Comparison of ENCODE assay signal across 23 mouse cellular contexts in the genomic region with DNA sequence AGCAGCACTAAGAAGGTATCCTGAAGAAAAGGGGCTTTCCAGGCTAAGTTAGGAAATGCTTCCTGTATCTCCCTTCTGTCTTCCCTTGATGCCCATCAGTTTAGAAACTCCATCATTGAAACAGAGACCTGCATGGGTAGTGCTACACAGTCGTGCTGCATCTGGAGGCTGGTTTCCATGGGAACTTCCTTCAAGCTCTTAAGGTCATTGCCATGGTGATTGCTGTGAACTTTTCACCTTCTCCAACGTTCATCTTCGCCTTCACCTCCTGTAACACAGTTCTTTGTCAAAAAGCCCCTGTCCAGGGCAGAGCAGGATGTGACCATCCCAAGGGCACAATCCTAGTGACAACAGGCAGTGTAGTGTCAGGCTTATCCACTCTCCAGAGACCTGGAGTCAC.
DNase-seq lines count a peak whose midpoint lies in the region; ATAC-seq and TF ChIP-seq lines count a peak whose summit lies in the region.
"Had no signal": no experiment of that assay in that cellular context is flagged by ENCODE, and none has a peak within 500 bp of the region (broad histone marks: within the 10 kb centered on the region; RNA-seq: fewer than 3 reads in every experiment).

No protein-coding gene starts in this region.

- H3K4me1 ChIP-seq in hindbrain, postnatal 0 days (ENCODE audit: insufficient read depth, low read length): no peaks in the 10 kb centered on the region
- H3K4me1 ChIP-seq in hindbrain, embryonic 16.5 days (ENCODE audit: control insufficient read depth, insufficient read depth, low read depth, low read length): no peaks in the 10 kb centered on the region
- H3K4me1 ChIP-seq in neural tube, embryonic 13.5 days (replicated peaks): peaks cover 19% of the 10 kb centered on the region

- H3K27ac ChIP-seq in hindbrain, postnatal 0 days: no peak overlapping the region
- no peak overlapping the region for H3K27ac ChIP-seq in hindbrain, embryonic 16.5 days (ENCODE audit: low read depth, low read length)
- H3K27ac ChIP-seq in neural tube, embryonic 13.5 days (replicated peaks): no peak overlapping the region
- H3K27ac ChIP-seq: embryonic facial prominence, embryonic 13.5 days; gastrocnemius, adult 2 months; neural tube, embryonic 12.5 days had no signal

- TF ChIP-seq CTCF in hindbrain, postnatal 0 days (IDR thresholded peaks at IDR 0.05; ENCODE audit: low read depth): no peak

- no peaks in the 10 kb centered on the region for H3K27me3 ChIP-seq in hindbrain, postnatal 0 days (ENCODE audit: insufficient read depth, low read length)
- no peaks in the 10 kb centered on the region for H3K27me3 ChIP-seq in hindbrain, embryonic 16.5 days (replicated peaks; ENCODE audit: control insufficient read depth, insufficient read depth, low read length)
- H3K27me3 ChIP-seq in neural tube, embryonic 13.5 days: no peaks in the 10 kb centered on the region
- H3K27me3 ChIP-seq: embryonic facial prominence, embryonic 13.5 days; heart, embryonic 12.5 days; neural tube, embryonic 12.5 days had no signal

- 22% methylated on average over 3 of the region's 3 CpGs for WGBS in hindbrain, postnatal 0 days
- 18% methylated on average over 3 of the region's 3 CpGs for WGBS in hindbrain, embryonic 16.5 days
- WGBS in neural tube, embryonic 13.5 days: 8% methylated on average over 3 of the region's 3 CpGs

- no peak overlapping the region for H3K9ac ChIP-seq in hindbrain, postnatal 0 days (replicated peaks; ENCODE audit: low read length)
- no peak overlapping the region for H3K9ac ChIP-seq in hindbrain, embryonic 16.5 days (ENCODE audit: low read depth, low read length)
- no peak overlapping the region for H3K9ac ChIP-seq in neural tube, embryonic 13.5 days
- H3K9ac ChIP-seq: embryonic facial prominence, embryonic 13.5 days; heart, embryonic 12.5 days; neural tube, embryonic 12.5 days had no signal

- H3K36me3 ChIP-seq in hindbrain, postnatal 0 days (ENCODE audit: insufficient read depth, low read length): no peaks in the 10 kb centered on the region
- no peaks in the 10 kb centered on the region for H3K36me3 ChIP-seq in hindbrain, embryonic 16.5 days (ENCODE audit: control insufficient read depth, insufficient read depth, low read length)
- 0 out of 2 replicates have a peak, but pooled peaks cover 4% of the 10 kb centered on the region for H3K36me3 ChIP-seq in neural tube, embryonic 13.5 days
- H3K36me3 ChIP-seq: embryonic facial prominence, embryonic 13.5 days; heart, embryonic 12.5 days; neural tube, embryonic 12.5 days had no signal

- H3K4me3 ChIP-seq in hindbrain, postnatal 0 days (ENCODE audit: low read length): no peak overlapping the region
- H3K4me3 ChIP-seq in hindbrain, embryonic 16.5 days (ENCODE audit: low read length): no peak overlapping the region
- no peak overlapping the region for H3K4me3 ChIP-seq in neural tube, embryonic 13.5 days
- H3K4me3 ChIP-seq: embryonic facial prominence, embryonic 13.5 days; gastrocnemius, adult 2 months; heart, embryonic 12.5 days; neural tube, embryonic 12.5 days had no signal

- no peak overlapping the region for H3K4me2 ChIP-seq in hindbrain, postnatal 0 days (ENCODE audit: low read depth, low read length)
- H3K4me2 ChIP-seq in hindbrain, embryonic 16.5 days (ENCODE audit: low read length): no peak overlapping the region
- H3K4me2 ChIP-seq in neural tube, embryonic 13.5 days: no peak overlapping the region
- H3K4me2 ChIP-seq: embryonic facial prominence, embryonic 13.5 days; heart, embryonic 12.5 days; liver, embryonic 11.5 days; neural tube, embryonic 12.5 days had no signal

- peak; percentile 19 for DNase-seq in hindbrain, postnatal 0 days (ENCODE audit: low spot score)
- peak; percentile 47 for DNase-seq in brain, adult 2 months (ENCODE audit: low read depth, low spot score)
- peak; percentile 19 for DNase-seq in embryo, embryonic 11.5 days (ENCODE audit: low read depth, low spot score)
- no peak for DNase-seq in heart, adult 8-10 months (ENCODE audit: low spot score)
- no peak for DNase-seq in testis, postnatal 14 days (ENCODE audit: low spot score)
- DNase-seq: adrenal gland, adult 2 months; B cell, adult 2 months; cerebellum, postnatal 14 days; gastrocnemius, adult 2 months; heart, postnatal 14 days; kidney, adult 18-20 months; kidney, postnatal 36 days; layer of hippocampus, adult 9-11 months; lung, adult 18-20 months; lung, postnatal 14 days; right cerebral cortex, postnatal 14 days; thymus, adult 2 months had no signal

- H3K9me3 ChIP-seq in hindbrain, postnatal 0 days (ENCODE audit: low read length): no peaks in the 10 kb centered on the region
- H3K9me3 ChIP-seq in hindbrain, embryonic 16.5 days (ENCODE audit: control insufficient read depth, low read length): no peaks in the 10 kb centered on the region
- H3K9me3 ChIP-seq in neural tube, embryonic 13.5 days: no peaks in the 10 kb centered on the region
- H3K9me3 ChIP-seq: embryonic facial prominence, embryonic 13.5 days; heart, embryonic 12.5 days; neural tube, embryonic 12.5 days had no signal

- no peak for ATAC-seq in hindbrain, postnatal 0 days
- no peak for ATAC-seq in hindbrain, embryonic 16.5 days
- 0 out of 2 replicates have a peak, but pooled peaks have one; percentile 27 for ATAC-seq in neural tube, embryonic 13.5 days (ENCODE audit: low read depth)

Comparison
In these comparisons a context has a peak if more than half of its experiments do, and no peak if none do; other contexts are left out.
1. DNase-seq: peak in hindbrain, postnatal 0 days (single experiment), brain, adult 2 months (single experiment) and embryo, embryonic 11.5 days (single experiment); none in heart, adult 8-10 months (single experiment) and testis, postnatal 14 days (single experiment).